Mouse (Mus musculus) heart, embryonic 14.5 days (tissue): ENCODE data around the gene Ces1f. TPM values are rescaled to one million over a fixed set of nuclear protein-coding genes. Genes with fewer than 3 reads are reported as not detected.

ENCODE experiments used
- polyA plus RNA-seq: library from polyadenylated mRNA; unstranded; fragments of >200 nt; fragmentation: Nextera tagmentation; extraction: Ambion mirVana; gene quantifications from 2 replicates; pipeline ENCODE4 v1.2.1, GENCODE M21; 2014

The Ces1f gene
- polyA plus RNA-seq, 1 experiment from 2014 or later, result not detected

Other genes starting within 250 kb of the Ces1f start
- not detected in 2 replicates for gene Ces1a, start 231.6 kb downstream of the Ces1f start, polyA plus RNA-seq
- not detected in 2 replicates for gene Ces1b, start 199.7 kb downstream of the Ces1f start, polyA plus RNA-seq
- not detected in 2 replicates for gene Ces1c, start 148.5 kb downstream of the Ces1f start, polyA plus RNA-seq
- 0.09 and 0.39 TPM in 2 replicates for gene Ces1d, start 81.9 kb downstream of the Ces1f start, polyA plus RNA-seq
- gene Ces1e, start 50.1 kb downstream of the Ces1f start, polyA plus RNA-seq, result 0.12 and 0.30 TPM in 2 replicates
- gene Ces1g, start 57.6 kb upstream of the Ces1f start, polyA plus RNA-seq, result not detected in 2 replicates
- not detected in 2 replicates for gene Ces1h, start 100.0 kb upstream of the Ces1f start, polyA plus RNA-seq